Mouse (Mus musculus) splenic B cell, adult 2 months (primary cell): ENCODE results near the gene Nme6.
A peak's percentile ranks its signal among the peaks of the same experiment; 100 is the strongest.

Source experiments
- DNase-seq: peaks from one replicate; pipeline ENCODE4 v3.0.0-alpha.2; 2011; ENCODE audit warnings: low read depth, low spot score
- H3K27me3 ChIP-seq: 2 replicates; pipeline ENCODE4 v1.6.1; 2012; ENCODE audit warnings: mild to moderate bottlenecking, low read length, moderate library complexity, mixed read lengths; ENCODE audit not compliant: control insufficient read depth, poor library complexity, insufficient read depth, severe bottlenecking
- H3K36me3 ChIP-seq: 2 replicates; pipeline ENCODE4 v1.6.1; 2012; ENCODE audit warnings: mild to moderate bottlenecking, low read length, moderate library complexity, mixed read lengths; ENCODE audit not compliant: control insufficient read depth, poor library complexity, insufficient read depth, severe bottlenecking

The Nme6 gene

GRCm38 (mm10) chr9:109850099-109850498, 17.6 kb downstream of the Nme6 start:
- DNase-seq: no peak
- Histone ChIP-seq H3K27me3 (no peaks in the 10 kb centered on the region), H3K36me3 (0 out of 2 replicates have a peak, but pooled peaks cover 2% of the 10 kb centered on the region)

DNA sequence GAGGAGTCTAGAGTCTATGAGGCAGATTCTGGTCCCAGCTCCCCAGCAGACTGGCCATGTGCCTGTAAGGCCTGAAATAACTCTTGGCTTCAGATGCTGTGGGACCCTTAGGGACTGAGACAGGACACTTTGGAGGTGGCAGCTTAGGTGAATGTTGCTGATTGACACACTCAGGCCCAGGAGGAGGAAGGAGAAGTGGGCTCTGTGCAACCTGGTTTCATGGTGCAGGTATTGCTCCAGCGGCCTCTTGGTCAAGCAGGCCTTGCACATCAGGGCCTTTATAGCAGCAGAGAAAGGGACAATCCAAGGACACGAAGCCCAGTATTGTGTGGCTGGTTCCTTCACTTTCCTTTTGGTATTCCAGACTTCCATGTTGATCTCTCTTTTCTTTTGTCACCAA, 21.8 kb downstream of the Nme6 start:
- Histone ChIP-seq H3K36me3 (no peaks in the 10 kb centered on the region), H3K27me3 (no peaks in the 10 kb centered on the region)
- no peak for DNase-seq

DNA sequence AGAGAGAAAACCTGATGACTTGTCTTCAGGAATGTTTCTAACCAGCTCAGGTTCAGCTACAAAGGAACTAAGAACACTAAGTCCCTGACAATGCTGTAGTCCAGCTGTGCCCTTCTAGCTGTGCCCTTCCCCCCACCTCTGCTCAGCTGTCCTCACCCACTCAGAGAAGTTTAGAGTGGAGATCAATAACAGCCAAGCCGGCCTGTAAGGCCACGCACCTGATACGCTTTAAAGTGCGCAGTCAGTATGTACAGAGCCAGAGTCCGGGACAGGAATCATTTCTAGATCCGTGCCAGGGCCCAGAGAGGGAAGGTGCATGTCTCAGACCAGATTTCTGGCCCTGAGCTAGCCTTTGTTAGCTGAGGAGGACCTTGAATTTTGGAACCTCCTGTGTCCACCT, 23.4 kb downstream of the Nme6 start:
- Histone ChIP-seq H3K27me3 (no peaks in the 10 kb centered on the region), H3K36me3 (no peaks in the 10 kb centered on the region)
- no peak for DNase-seq

GRCm38 (mm10) chr9:109862397-109863044, 30.0 kb downstream of the Nme6 start:
- H3K36me3 ChIP-seq: no peaks in the 10 kb centered on the region
- no peaks in the 10 kb centered on the region for H3K27me3 ChIP-seq
- DNase-seq: peak; percentile 83

DNA sequence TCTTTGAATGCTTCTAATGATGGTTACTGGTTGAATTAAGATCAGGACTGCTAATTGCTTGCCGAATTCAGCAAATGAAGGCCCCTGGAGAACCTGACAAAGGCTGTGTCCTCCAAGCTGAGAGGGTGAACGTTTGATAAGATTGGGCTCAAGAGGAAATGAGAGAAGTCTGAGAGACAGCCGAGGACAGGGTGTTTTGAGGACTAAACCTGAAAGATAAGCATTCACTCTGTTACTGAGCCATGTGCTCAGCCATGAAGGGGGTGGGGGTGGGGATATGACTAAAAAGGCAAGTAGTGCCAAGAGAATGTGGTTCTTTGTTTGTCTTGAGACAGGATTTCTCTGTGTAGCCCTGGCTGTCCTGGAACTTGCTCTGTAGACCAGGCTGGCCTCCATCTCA, 30.5 kb downstream of the Nme6 start:
- no peak for DNase-seq
- no peaks in the 10 kb centered on the region for H3K36me3 ChIP-seq
- H3K27me3 ChIP-seq: no peaks in the 10 kb centered on the region

- Histone ChIP-seq H3K27me3 (no peaks in the 10 kb centered on the region), H3K36me3 (no peaks in the 10 kb centered on the region)
- no peak for DNase-seq
Measured at GRCm38 (mm10) chr9:109866218-109866617, 33.7 kb downstream of the Nme6 start.

GRCm38 (mm10) chr9:109870983-109871572, 38.5 kb downstream of the Nme6 start:
- no peaks in the 10 kb centered on the region for H3K36me3 ChIP-seq
- H3K27me3 ChIP-seq: no peaks in the 10 kb centered on the region
- DNase-seq: no peak

- peaks cover 6% of the 10 kb centered on the region for H3K36me3 ChIP-seq
- peak; percentile 99 for DNase-seq
Measured at GRCm38 (mm10) chr9:109874797-109875691, 42.5 kb downstream of the Nme6 start, which contains the start of gene Cdc25a. TSS of gene Cdc25a (plus strand) at chr9:109875579.

DNA sequence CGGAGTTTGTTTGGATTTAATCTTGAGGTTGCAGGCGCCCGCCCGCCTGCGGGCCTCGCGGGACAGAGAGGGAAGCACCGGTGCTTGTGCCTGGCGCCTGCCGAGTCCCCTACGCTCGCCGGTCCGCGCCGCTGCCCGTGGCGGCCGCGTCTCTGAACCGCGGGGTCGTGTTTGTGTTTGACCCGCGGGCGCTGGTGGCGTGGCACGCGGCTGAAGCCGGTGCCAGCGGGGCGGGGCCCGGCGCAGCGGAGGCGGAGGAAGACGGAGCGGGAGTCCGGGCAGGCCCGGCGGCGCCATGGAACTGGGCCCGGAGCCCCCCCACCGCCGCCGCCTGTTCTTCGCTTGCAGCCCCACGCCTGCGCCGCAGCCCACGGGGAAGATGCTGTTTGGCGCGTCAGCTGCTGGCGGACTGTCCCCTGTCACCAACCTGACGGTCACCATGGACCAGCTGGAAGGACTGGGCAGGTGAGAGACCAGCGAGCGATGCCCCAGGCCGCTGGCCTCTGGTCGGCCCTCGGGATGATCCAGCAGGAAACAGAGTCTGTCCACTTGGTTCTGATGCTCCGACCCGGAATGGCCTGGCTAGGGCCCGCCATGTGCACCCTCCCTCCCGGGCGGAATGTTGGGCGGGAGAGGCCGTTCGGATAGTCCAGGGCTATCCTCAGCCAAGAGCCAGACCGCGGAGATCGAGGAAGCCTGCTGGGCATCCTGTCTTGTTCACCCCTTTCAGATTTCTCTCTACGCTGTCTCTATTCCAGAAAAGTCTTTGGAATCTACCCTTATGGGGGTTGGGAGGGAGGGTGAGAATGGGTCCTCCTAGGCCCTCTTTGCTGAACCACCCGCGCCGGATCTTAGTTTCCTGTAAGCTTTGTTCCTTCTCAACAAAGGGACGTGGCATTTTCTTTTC, 43.4 kb downstream of the Nme6 start:
- peaks cover 8% of the 10 kb centered on the region for H3K36me3 ChIP-seq
- no peaks in the 10 kb centered on the region for H3K27me3 ChIP-seq
- no peak for DNase-seq

More at GRCm38 (mm10) chr9:109874797-109875691, 42.5 kb downstream of the Nme6 start, which contains the start of gene Cdc25a:
- no peaks in the 10 kb centered on the region for H3K27me3 ChIP-seq

GRCm38 (mm10) chr9:109876756-109877155, 44.2 kb downstream of the Nme6 start:
- DNase-seq: no peak
- H3K36me3 ChIP-seq: peaks cover 9% of the 10 kb centered on the region
- H3K27me3 ChIP-seq: no peaks in the 10 kb centered on the region

- Histone ChIP-seq H3K27me3 (no peaks in the 10 kb centered on the region), H3K36me3 (peaks cover 13% of the 10 kb centered on the region)
- no peak for DNase-seq
Measured at GRCm38 (mm10) chr9:109877666-109878065, 45.1 kb downstream of the Nme6 start.

DNA sequence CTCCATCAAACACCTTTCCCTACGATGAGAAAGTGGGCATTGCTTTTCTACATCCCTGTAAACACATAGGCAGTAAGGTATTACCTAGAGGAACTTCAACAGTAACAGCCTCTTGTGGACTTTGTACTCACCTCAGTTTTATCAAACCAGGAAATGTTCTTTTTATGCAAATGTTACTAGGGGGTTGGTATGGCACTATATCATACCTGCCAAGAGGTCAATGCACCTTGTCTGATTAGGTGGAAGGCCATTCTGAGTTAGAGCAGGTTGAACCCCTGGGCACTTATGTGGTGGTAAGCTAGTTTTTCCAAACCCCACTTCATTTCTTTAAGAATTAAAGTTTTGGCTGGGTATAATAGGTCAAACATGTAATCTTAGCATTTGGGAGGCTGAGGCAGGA, 46.8 kb downstream of the Nme6 start:
- no peak for DNase-seq
- peaks cover 16% of the 10 kb centered on the region for H3K36me3 ChIP-seq
- H3K27me3 ChIP-seq: no peaks in the 10 kb centered on the region

GRCm38 (mm10) chr9:109886259-109886658, 53.7 kb downstream of the Nme6 start:
- H3K36me3 ChIP-seq: peaks cover 24% of the 10 kb centered on the region
- no peak for DNase-seq
- H3K27me3 ChIP-seq: no peaks in the 10 kb centered on the region; the same call in 1 of the 2 replicates

- Histone ChIP-seq H3K36me3 (peaks cover 23% of the 10 kb centered on the region), H3K27me3 (no peaks in the 10 kb centered on the region; the same call in 1 of the 2 replicates)
- DNase-seq: no peak
Measured at GRCm38 (mm10) chr9:109887321-109887720, 54.8 kb downstream of the Nme6 start.
